Mouse (Mus musculus) cerebellum, adult 2 months (tissue): Measurements from ENCODE around the gene Rnf6.

ENCODE experiments used
- CTCF ChIP-seq: fragments of 200-500 bp; IDR thresholded peaks from 2 replicates; pipeline ENCODE4 v1.5.1; 2011; ENCODE audit warnings: low read depth, mild to moderate bottlenecking, control low read depth, low read length, moderate library complexity, borderline replicate concordance; ENCODE audit not compliant: insufficient read depth
- POLR2A ChIP-seq: fragments of 200-500 bp; IDR thresholded peaks from 2 replicates; pipeline ENCODE4 v1.6.1; 2011; ENCODE audit warnings: low read length, control low read depth, borderline replicate concordance; ENCODE audit not compliant: insufficient read depth

DNA sequence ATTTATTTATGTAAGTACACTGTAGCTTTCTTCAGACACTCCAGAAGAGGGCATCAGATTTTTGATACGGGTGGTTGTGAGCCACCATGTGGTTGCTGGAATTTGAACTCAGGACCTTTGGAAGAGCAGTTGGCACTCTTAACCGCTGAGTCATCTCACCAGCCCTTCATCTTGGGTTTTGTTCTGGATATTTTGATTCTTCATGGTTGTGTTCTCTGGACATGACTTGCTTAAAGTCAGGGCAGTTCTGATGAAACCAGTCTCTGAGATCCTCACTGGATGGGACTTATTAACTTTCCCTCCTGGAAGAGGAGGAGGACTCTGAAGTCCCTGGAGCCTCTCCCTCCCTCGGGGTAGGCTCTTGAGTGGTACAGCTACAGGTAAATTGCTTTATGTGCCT lies 19.8 kb upstream of the Rnf6 start:
- TF ChIP-seq CTCF = no peak
- TF ChIP-seq POLR2A = no peak
